Mouse (Mus musculus): Measurements from ENCODE around the gene Gm8369. TPM values are rescaled to one million over a fixed set of nuclear protein-coding genes. Genes with fewer than 3 reads are reported as not detected.
"Not testable (repeated sequence)": the region's sequence is repeated elsewhere in the genome, so short reads cannot be mapped to it uniquely, and the experiment has no call there.

Gm8369 gene
- polyA plus RNA-seq, 1 experiment, result not detected

DNA sequence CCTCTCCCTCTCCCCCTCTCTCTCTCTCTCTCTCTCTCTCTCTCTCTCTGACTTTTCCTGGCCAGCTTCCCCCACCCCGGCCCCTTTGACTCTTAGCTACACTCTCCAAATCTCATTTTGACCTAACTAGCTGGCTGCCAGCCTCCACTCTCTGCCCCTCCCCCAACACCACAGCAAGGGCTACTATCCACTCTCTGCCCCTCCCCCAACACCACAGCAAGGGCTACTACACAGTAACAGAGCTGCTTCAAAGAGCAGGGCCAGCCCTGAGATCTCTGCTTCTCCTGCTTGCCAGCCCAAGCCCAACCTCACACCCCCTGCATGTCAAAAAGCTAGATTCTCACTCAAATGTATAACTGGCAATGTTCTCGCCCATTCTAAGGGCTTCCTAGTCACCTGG is 51.6 kb downstream of the Gm8369 start:
- Histone ChIP-seq H3K4me3 (ENCODE audit: insufficient read depth, low read depth, low read length) (no peak overlapping the region), H3K27ac (replicated peaks; ENCODE audit: low read depth, low read length) (no peak overlapping the region), H3K4me1 (ENCODE audit: control insufficient read depth, insufficient read depth, insufficient read length, low read length) (no peaks in the 10 kb centered on the region)

DNA sequence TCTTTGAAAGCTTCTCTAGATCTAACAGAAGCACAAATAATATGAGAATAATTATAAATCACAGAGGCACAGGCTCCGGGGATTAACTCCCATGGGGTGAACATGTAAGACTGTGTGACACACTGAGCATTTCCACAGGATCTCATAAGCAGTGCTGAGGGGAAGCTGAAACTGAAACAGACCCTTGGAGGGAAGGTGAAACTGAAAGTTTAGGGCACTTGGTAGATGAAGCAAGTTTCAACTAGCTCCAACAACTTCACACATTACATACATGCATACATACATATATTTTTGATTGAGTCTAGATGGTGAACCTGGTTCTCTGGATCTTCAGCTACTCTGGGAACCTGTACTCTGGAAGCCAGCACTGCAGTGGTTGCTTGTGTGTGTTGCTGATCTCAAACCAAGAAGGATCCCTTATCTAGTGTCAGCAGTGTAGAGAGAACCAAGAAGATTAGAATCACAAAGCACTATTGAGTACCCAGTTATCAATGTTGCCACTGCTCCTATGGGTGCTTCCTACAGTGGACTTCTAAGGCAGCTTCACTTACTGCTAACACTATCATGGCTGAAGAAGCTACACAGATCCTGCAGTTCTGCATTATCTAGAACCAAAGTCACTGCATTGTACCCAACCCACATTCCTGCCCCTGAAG is 54.6 kb downstream of the Gm8369 start:
- H3K27ac ChIP-seq (replicated peaks; ENCODE audit: low read depth, low read length); H3K4me1 ChIP-seq (ENCODE audit: control insufficient read depth, insufficient read depth, insufficient read length, low read length); H3K4me3 ChIP-seq (ENCODE audit: insufficient read depth, low read depth, low read length): not testable (repeated sequence)

DNA sequence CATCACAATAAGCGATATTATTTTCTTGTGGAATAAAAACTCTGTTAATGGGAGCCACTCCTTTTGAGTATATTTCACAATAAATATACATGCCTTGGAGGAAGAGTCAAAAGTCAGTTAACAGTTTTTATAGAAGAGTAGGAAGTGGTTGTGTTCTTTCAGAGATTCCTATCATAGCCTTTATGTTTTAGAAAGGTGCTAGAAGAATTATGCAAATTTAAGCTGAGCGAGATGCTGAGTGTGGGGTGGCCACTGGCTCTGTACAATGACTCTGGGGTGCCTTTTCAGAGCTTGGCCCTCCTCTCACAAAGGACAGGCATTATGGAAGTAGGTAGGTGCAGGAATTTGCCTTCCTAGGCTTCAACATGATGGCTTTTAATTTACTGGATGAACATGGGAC is 58.6 kb downstream of the Gm8369 start:
- H3K4me1 ChIP-seq (ENCODE audit: control insufficient read depth, insufficient read depth, insufficient read length, low read length); H3K4me3 ChIP-seq (ENCODE audit: insufficient read depth, low read depth, low read length); H3K27ac ChIP-seq (replicated peaks; ENCODE audit: low read depth, low read length): not testable (repeated sequence)

DNA sequence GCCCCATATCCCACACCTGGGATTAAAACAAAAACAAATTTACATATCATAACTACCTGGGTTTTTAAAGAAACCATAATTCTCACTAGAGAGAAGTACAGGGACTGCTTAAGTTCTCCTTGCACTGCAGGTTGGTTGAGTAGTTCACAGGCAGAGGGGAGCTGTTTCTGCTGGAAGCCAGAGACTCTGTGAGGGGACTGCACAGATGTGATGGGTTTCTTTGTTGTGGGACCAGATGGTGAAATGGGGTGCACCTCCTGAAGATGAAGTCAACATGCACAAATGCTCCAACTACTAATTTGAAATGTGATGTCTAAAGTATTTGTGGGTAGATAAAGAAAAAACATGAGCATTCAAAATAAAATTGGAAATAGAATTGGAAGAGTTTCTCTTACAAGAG is 62.2 kb downstream of the Gm8369 start:
- H3K4me3 ChIP-seq (ENCODE audit: insufficient read depth, low read depth, low read length), result no peak overlapping the region
- H3K27ac ChIP-seq (replicated peaks; ENCODE audit: low read depth, low read length), result no peak overlapping the region
- H3K4me1 ChIP-seq (ENCODE audit: control insufficient read depth, insufficient read depth, insufficient read length, low read length), result no peaks in the 10 kb centered on the region

DNA sequence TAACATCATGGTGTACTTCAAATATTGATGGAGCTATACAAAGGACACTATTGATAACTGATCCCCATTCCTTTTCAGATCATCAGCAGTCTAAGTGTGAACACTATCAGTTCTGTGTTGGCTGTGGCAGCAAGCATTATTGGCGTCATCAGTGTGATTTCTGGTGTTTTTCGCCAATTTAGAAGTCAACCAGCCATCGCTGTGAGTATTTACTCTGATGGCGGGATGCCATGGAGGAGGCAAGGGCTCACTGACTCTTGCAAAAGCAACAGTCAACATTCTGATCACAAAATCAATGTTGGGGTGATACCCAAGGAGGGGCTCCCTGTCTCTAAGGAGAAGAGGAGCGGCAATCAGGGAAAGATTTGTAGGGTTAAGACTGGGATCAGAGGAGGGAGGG is 69.0 kb downstream of the Gm8369 start:
- Histone ChIP-seq H3K27ac (replicated peaks; ENCODE audit: low read depth, low read length) (no peak overlapping the region), H3K4me3 (ENCODE audit: insufficient read depth, low read depth, low read length) (no peak overlapping the region), H3K4me1 (ENCODE audit: control insufficient read depth, insufficient read depth, insufficient read length, low read length) (no peaks in the 10 kb centered on the region)

DNA sequence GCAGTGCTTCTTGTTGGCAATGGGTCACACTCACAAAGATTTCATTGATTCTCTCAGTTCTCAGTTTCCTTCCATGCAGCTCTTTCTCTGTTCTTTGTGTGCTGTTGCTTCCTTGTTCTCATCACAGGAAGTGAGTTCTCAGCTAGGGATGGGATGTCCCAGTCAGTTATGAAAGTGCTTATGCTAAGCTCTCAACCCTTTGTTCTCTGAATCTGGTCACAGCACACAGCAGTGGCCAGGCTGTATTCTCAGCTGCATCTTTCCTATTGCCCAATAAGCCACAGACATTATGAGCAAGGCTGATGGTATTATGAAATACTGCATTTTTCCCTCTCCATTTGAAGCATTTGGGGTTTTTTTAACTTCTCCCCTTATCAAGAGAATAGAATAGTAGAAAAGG is 73.8 kb downstream of the Gm8369 start:
- H3K4me1 ChIP-seq (ENCODE audit: control insufficient read depth, insufficient read depth, insufficient read length, low read length); H3K4me3 ChIP-seq (ENCODE audit: insufficient read depth, low read depth, low read length); H3K27ac ChIP-seq (replicated peaks; ENCODE audit: low read depth, low read length): not testable (repeated sequence)

Other genes starting within 250 kb of the Gm8369 start
- gene Ms4a1, start 219.7 kb upstream of the Gm8369 start, polyA plus RNA-seq (2012; ENCODE audit: insufficient read depth, insufficient read length, missing spikeins), result 0.32 and 0.75 TPM in 2 replicates
- gene Ms4a5, start 202.1 kb upstream of the Gm8369 start, polyA plus RNA-seq (2012; ENCODE audit: insufficient read depth, insufficient read length, missing spikeins), result not detected in 2 replicates
- gene Ms4a14, start 171.5 kb upstream of the Gm8369 start, polyA plus RNA-seq (2012; ENCODE audit: insufficient read depth, insufficient read length, missing spikeins), result 0.38 and 0.59 TPM in 2 replicates
- 3.8 and 4.1 TPM in 2 replicates for gene Ms4a7, start 149.8 kb upstream of the Gm8369 start, polyA plus RNA-seq (2012; ENCODE audit: insufficient read depth, insufficient read length, missing spikeins)
- gene Ms4a4a, start 110.4 kb upstream of the Gm8369 start, polyA plus RNA-seq (2012; ENCODE audit: insufficient read depth, insufficient read length, missing spikeins), result 2.3 TPM in 1 of 2 replicates, not detected in the other
- gene Ms4a4c, start 81.2 kb upstream of the Gm8369 start, polyA plus RNA-seq (2012; ENCODE audit: insufficient read depth, insufficient read length, missing spikeins), result 0.71 TPM in 1 of 2 replicates, not detected in the other
- not detected in 2 replicates for gene Ms4a4b, start 42.4 kb upstream of the Gm8369 start, polyA plus RNA-seq (2012; ENCODE audit: insufficient read depth, insufficient read length, missing spikeins)
- 2.7 and 3.9 TPM in 2 replicates for gene Ms4a6c, start 16.6 kb upstream of the Gm8369 start, polyA plus RNA-seq (2012; ENCODE audit: insufficient read depth, insufficient read length, missing spikeins)
- 3.9 and 4.5 TPM in 2 replicates for gene Ms4a6b, start 30.6 kb downstream of the Gm8369 start, polyA plus RNA-seq (2012; ENCODE audit: insufficient read depth, insufficient read length, missing spikeins)
- 5.7 and 7.2 TPM in 2 replicates for gene Ms4a4d, start 50.9 kb downstream of the Gm8369 start, polyA plus RNA-seq (2012; ENCODE audit: insufficient read depth, insufficient read length, missing spikeins)
- gene Ms4a6d, start 118.9 kb downstream of the Gm8369 start, polyA plus RNA-seq (2012; ENCODE audit: insufficient read depth, insufficient read length, missing spikeins), result 2.8 and 7.0 TPM in 2 replicates
- not detected in 2 replicates for gene Ms4a2, start 137.8 kb downstream of the Gm8369 start, polyA plus RNA-seq (2012; ENCODE audit: insufficient read depth, insufficient read length, missing spikeins)
- not detected in 2 replicates for gene Ms4a3, start 154.9 kb downstream of the Gm8369 start, polyA plus RNA-seq (2012; ENCODE audit: insufficient read depth, insufficient read length, missing spikeins)
- not detected in 2 replicates for gene Oosp2, start 174.6 kb downstream of the Gm8369 start, polyA plus RNA-seq (2012; ENCODE audit: insufficient read depth, insufficient read length, missing spikeins)
- gene Oosp1, start 205.2 kb downstream of the Gm8369 start, polyA plus RNA-seq (2012; ENCODE audit: insufficient read depth, insufficient read length, missing spikeins), result not detected in 2 replicates
- gene Oosp3, start 211.1 kb downstream of the Gm8369 start, polyA plus RNA-seq (2012; ENCODE audit: insufficient read depth, insufficient read length, missing spikeins), result not detected in 2 replicates

Data from brown adipose tissue, adult 24 weeks (tissue).